Mouse (Mus musculus) frontal cortex, adult (tissue): ENCODE results near the gene Caly.
A peak's percentile ranks its signal among the peaks of the same experiment; 100 is the strongest.

Source experiments
- ATAC-seq: cut with Nextera tagmentation; 2 replicates; pipeline ENCODE4 v1.9.2; 2017; ENCODE audit warnings: mild to moderate bottlenecking, moderate library complexity, mixed read lengths; ENCODE audit not compliant: low TSS enrichment

Caly gene

GRCm38 (mm10) chr7:140042728-140043127 lies 39.6 kb downstream of the Caly start:
- ATAC-seq: no peak

GRCm38 (mm10) chr7:140037171-140037555 lies 45.2 kb downstream of the Caly start:
- no peak for ATAC-seq

- ATAC-seq: peak; percentile 96
Measured at GRCm38 (mm10) chr7:140036281-140037170, 45.8 kb downstream of the Caly start, which contains the start of the genes Zfp511 and Tubgcp2. TSS of gene Zfp511 (plus strand) at chr7:140036391. TSS of gene Tubgcp2 (minus strand) at chr7:140036669.

- no peak for ATAC-seq
Measured at GRCm38 (mm10) chr7:140035456-140035855, 46.9 kb downstream of the Caly start.

- no peak for ATAC-seq
Measured at GRCm38 (mm10) chr7:140033386-140033785, 49.0 kb downstream of the Caly start.

GRCm38 (mm10) chr7:140032366-140032765 lies 50.0 kb downstream of the Caly start:
- no peak for ATAC-seq

GRCm38 (mm10) chr7:140031771-140032170 lies 50.6 kb downstream of the Caly start:
- ATAC-seq: no peak
